Mouse (Mus musculus): ENCODE measurements around the gene Sac3d1.

DNA sequence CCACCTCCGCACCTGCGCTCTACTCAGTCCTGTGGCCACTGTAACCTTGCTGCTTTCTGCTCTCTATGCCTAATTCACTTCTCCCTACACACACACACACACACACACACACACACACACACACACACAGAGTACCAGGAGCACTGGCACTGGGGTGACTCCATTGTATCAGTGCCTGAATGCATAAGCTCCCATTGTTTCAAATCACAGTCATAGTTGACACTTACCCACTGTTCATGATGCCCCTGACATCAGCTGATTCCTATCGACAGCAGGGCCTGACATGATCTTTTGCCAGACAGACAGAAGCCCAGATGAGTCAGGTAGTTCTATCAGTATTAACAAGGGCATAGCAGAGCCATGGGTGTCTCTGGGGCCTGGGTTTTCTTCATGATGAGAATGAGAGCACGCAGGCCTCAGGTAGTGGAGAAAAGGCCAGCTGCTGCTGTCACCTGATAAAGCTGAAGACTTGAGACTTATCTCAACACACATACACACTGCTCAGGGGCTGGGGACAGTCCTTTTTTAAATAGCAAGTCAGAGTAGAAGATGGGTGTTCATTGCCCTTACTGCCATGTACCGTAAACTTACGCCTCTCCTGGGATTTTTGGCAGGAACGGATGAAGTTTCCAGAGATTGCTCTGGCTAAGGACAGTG lies 13.8 kb upstream of the Sac3d1 start:
- TF ChIP-seq POLR2A (IDR thresholded peaks at IDR 0.05; ENCODE audit: insufficient read depth, low read length) (no peak), CTCF (IDR thresholded peaks at IDR 0.05; ENCODE audit: low read depth, low read length) (no peak)
